Mouse (Mus musculus) liver, adult 2 months (tissue): ENCODE results near the gene Dus1l.

Experiments used
- CTCF ChIP-seq: fragments of 200-500 bp; IDR thresholded peaks from 2 replicates; pipeline ENCODE4 v1.5.1; 2011; ENCODE audit warnings: low read depth, low read length, control low read depth
- POLR2A ChIP-seq: fragments of 200-500 bp; IDR thresholded peaks from 2 replicates; pipeline ENCODE4 v1.6.1; 2011; ENCODE audit warnings: low read length, control low read depth; ENCODE audit not compliant: insufficient read depth; ENCODE audit errors: extremely low read depth

DNA sequence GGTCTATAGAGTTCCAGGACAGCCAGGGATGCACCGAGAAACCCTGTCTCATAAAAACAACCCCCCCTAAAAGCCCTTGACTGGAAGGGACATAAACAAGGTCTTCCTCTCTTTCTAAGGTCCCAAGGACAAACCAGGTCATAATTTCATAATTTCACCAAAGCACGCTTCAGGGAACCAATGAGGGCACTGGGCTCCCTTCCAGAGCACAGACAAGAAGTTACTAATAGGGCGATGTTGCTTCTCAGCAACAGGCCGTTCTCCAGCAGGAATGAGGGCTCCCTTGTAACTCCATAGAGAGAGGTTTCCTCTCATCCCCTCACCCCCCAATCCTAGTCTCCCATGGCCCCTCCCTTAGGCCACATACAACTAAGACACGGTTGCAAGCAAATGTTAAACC lies 55.2 kb downstream of the Dus1l start:
- no peak for TF ChIP-seq CTCF
- no peak for TF ChIP-seq POLR2A
